Mouse (Mus musculus): ENCODE results near the gene Rpl36. TPM values are rescaled to one million over a fixed set of nuclear protein-coding genes. Genes with fewer than 3 reads are reported as not detected.

The Rpl36 gene
- polyA plus RNA-seq, 1 experiment from 2014 or later, result 1,422 TPM

GRCm38 (mm10) chr17:56631807-56632206 is 18.6 kb downstream of the Rpl36 start:
- H3K36me3 ChIP-seq (ENCODE audit: control insufficient read depth, insufficient read depth), result no peaks in the 10 kb centered on the region
- no peak overlapping the region for H3K27ac ChIP-seq (ENCODE audit: low read depth, low read length)
- H3K9ac ChIP-seq (ENCODE audit: low read depth, low read length), result no peak overlapping the region
- 0 out of 2 replicates have a peak, but pooled peaks cover 7% of the 10 kb centered on the region for H3K4me1 ChIP-seq (replicated peaks; ENCODE audit: control insufficient read depth, insufficient read depth, low read length)
- no peaks in the 10 kb centered on the region for H3K27me3 ChIP-seq (replicated peaks; ENCODE audit: control insufficient read depth, insufficient read depth, low read length)
- no peak for ATAC-seq
- 32% methylated on average over 4 of the region's 4 CpGs for WGBS
- no peak overlapping the region for H3K4me3 ChIP-seq (ENCODE audit: low read depth, low read length)
- no peak for TF ChIP-seq CTCF (IDR thresholded peaks at IDR 0.05; ENCODE audit: low read depth)
- no peak overlapping the region for H3K4me2 ChIP-seq (replicated peaks; ENCODE audit: low read depth)
- H3K9me3 ChIP-seq (ENCODE audit: control insufficient read depth), result no peaks in the 10 kb centered on the region

GRCm38 (mm10) chr17:56634023-56634422 is 20.8 kb downstream of the Rpl36 start:
- WGBS, result 90% methylated on average over 6 of the region's 6 CpGs
- Histone ChIP-seq H3K36me3 (ENCODE audit: control insufficient read depth, insufficient read depth) (no peaks in the 10 kb centered on the region), H3K4me2 (replicated peaks; ENCODE audit: low read depth) (no peak overlapping the region), H3K4me1 (replicated peaks; ENCODE audit: control insufficient read depth, insufficient read depth, low read length) (no peaks in the 10 kb centered on the region), H3K4me3 (ENCODE audit: low read depth, low read length) (no peak overlapping the region), H3K27me3 (replicated peaks; ENCODE audit: control insufficient read depth, insufficient read depth, low read length) (no peaks in the 10 kb centered on the region), H3K9ac (ENCODE audit: low read depth, low read length) (no peak overlapping the region), H3K9me3 (ENCODE audit: control insufficient read depth) (no peaks in the 10 kb centered on the region), H3K27ac (ENCODE audit: low read depth, low read length) (no peak overlapping the region)
- TF ChIP-seq CTCF (IDR thresholded peaks at IDR 0.05; ENCODE audit: low read depth), result no peak
- ATAC-seq, result no peak

DNA sequence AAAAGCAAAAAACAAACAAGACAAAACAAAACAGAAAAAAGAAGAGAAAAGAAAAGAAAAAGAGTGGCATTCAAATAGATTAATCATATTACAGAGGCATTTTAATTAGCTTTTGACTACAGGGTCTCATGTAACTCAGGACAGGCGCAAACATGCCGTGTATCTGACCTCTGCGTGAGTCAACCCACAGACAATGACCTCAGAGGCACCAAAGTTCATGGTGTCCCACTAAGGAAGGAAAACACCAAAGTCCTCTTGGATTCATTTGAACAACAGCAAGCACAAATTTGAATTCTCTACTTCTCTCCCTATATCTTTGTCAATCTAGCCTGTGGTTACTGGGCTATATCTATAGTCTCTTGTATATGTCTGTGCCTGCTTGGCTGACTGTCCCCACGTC is 30.0 kb downstream of the Rpl36 start:
- Histone ChIP-seq H3K36me3 (ENCODE audit: control insufficient read depth, insufficient read depth) (no peaks in the 10 kb centered on the region), H3K9ac (ENCODE audit: low read depth, low read length) (no peak overlapping the region), H3K27ac (ENCODE audit: low read depth, low read length) (no peak overlapping the region), H3K9me3 (ENCODE audit: control insufficient read depth) (no peaks in the 10 kb centered on the region), H3K4me1 (replicated peaks; ENCODE audit: control insufficient read depth, insufficient read depth, low read length) (no peaks in the 10 kb centered on the region), H3K27me3 (replicated peaks; ENCODE audit: control insufficient read depth, insufficient read depth, low read length) (no peaks in the 10 kb centered on the region), H3K4me3 (ENCODE audit: low read depth, low read length) (no peak overlapping the region), H3K4me2 (replicated peaks; ENCODE audit: low read depth) (no peak overlapping the region)
- no peak for TF ChIP-seq CTCF (IDR thresholded peaks at IDR 0.05; ENCODE audit: low read depth)
- no peak for ATAC-seq
- 81% methylated on average over 4 of the region's 4 CpGs for whole genome bisulfite sequencing

DNA sequence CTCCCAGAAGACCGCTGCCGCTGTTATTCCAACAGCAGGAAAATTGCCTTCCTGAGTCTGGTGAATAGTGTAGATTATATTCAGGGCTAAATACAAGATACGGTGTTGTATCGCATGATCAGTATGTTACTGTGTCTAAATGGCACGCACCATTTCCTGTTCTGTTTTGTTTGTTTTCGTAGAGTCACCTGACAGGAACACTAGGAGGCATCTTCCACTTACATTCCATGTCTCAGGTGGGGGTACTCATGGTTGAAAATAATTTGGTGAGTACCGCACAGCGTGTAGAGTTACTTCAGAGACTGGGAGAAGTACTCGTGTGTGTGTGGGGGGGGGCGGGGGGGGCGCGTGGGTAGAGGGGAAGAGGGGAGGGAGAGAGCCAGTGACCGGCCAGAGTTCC is 34.3 kb downstream of the Rpl36 start:
- no peak for TF ChIP-seq CTCF (IDR thresholded peaks at IDR 0.05; ENCODE audit: low read depth)
- no peak overlapping the region for H3K4me2 ChIP-seq (replicated peaks; ENCODE audit: low read depth)
- H3K27me3 ChIP-seq (replicated peaks; ENCODE audit: control insufficient read depth, insufficient read depth, low read length), result no peaks in the 10 kb centered on the region
- H3K36me3 ChIP-seq (ENCODE audit: control insufficient read depth, insufficient read depth), result no peaks in the 10 kb centered on the region
- no peak for ATAC-seq
- H3K27ac ChIP-seq (ENCODE audit: low read depth, low read length), result no peak overlapping the region
- 55% methylated on average over 12 of the region's 13 CpGs for WGBS
- H3K9ac ChIP-seq (ENCODE audit: low read depth, low read length), result no peak overlapping the region
- H3K4me3 ChIP-seq (ENCODE audit: low read depth, low read length), result no peak overlapping the region
- H3K4me1 ChIP-seq (replicated peaks; ENCODE audit: control insufficient read depth, insufficient read depth, low read length), result 0 out of 2 replicates have a peak, but pooled peaks cover 3% of the 10 kb centered on the region
- no peaks in the 10 kb centered on the region for H3K9me3 ChIP-seq (ENCODE audit: control insufficient read depth)

DNA sequence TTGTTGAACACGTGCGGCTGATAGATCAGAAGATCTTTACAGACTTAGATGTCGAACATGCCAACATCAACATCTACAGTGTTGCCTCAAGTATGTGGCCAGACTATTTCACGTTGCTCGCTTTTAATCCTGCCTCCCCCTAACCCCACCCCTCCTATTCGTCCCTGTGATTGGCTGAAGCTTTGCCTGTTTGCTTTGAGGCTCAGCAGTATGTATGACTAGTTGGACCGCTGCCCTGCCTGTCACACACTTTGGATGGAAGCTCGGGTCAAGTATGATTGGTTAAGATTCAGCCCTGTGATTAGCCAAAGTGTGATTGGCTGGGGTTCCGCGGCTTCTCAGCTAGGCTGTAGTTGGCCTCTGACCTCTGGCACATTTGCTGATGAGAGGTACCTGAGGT is 38.6 kb downstream of the Rpl36 start:
- H3K36me3 ChIP-seq (ENCODE audit: control insufficient read depth, insufficient read depth), result no peaks in the 10 kb centered on the region
- WGBS, result 30% methylated on average over 10 of the region's 10 CpGs
- no peak overlapping the region for H3K9ac ChIP-seq (ENCODE audit: low read depth, low read length)
- H3K4me3 ChIP-seq (ENCODE audit: low read depth, low read length), result no peak overlapping the region
- TF ChIP-seq CTCF (IDR thresholded peaks at IDR 0.05; ENCODE audit: low read depth), result no peak
- no peak for ATAC-seq
- H3K4me2 ChIP-seq (replicated peaks; ENCODE audit: low read depth), result no peak overlapping the region
- H3K27ac ChIP-seq (ENCODE audit: low read depth, low read length), result no peak overlapping the region
- H3K27me3 ChIP-seq (replicated peaks; ENCODE audit: control insufficient read depth, insufficient read depth, low read length), result no peaks in the 10 kb centered on the region
- no peaks in the 10 kb centered on the region for H3K9me3 ChIP-seq (ENCODE audit: control insufficient read depth)
- 0 out of 2 replicates have a peak, but pooled peaks cover 3% of the 10 kb centered on the region for H3K4me1 ChIP-seq (replicated peaks; ENCODE audit: control insufficient read depth, insufficient read depth, low read length)

- Histone ChIP-seq H3K27ac (ENCODE audit: low read depth, low read length) (no peak overlapping the region), H3K4me1 (replicated peaks; ENCODE audit: control insufficient read depth, insufficient read depth, low read length) (0 out of 2 replicates have a peak, but pooled peaks cover 3% of the 10 kb centered on the region), H3K4me2 (replicated peaks; ENCODE audit: low read depth) (no peak overlapping the region), H3K36me3 (ENCODE audit: control insufficient read depth, insufficient read depth) (no peaks in the 10 kb centered on the region), H3K9me3 (ENCODE audit: control insufficient read depth) (no peaks in the 10 kb centered on the region), H3K4me3 (ENCODE audit: low read depth, low read length) (no peak overlapping the region), H3K27me3 (replicated peaks; ENCODE audit: control insufficient read depth, insufficient read depth, low read length) (no peaks in the 10 kb centered on the region), H3K9ac (ENCODE audit: low read depth, low read length) (no peak overlapping the region)
- no peak for TF ChIP-seq CTCF (IDR thresholded peaks at IDR 0.05; ENCODE audit: low read depth)
- ATAC-seq, result no peak
- WGBS, result 37% methylated on average over 2 of the region's 2 CpGs
These were observed 41.6 kb downstream of the Rpl36 start for GRCm38 (mm10) chr17:56654771-56655170.

GRCm38 (mm10) chr17:56655311-56655710 is 42.1 kb downstream of the Rpl36 start:
- 90% methylated on average over 3 of the region's 3 CpGs for WGBS
- ATAC-seq, result no peak
- no peak overlapping the region for H3K4me2 ChIP-seq (replicated peaks; ENCODE audit: low read depth)
- no peaks in the 10 kb centered on the region for H3K36me3 ChIP-seq (ENCODE audit: control insufficient read depth, insufficient read depth)
- no peak overlapping the region for H3K27ac ChIP-seq (ENCODE audit: low read depth, low read length)
- H3K9ac ChIP-seq (ENCODE audit: low read depth, low read length), result no peak overlapping the region
- no peaks in the 10 kb centered on the region for H3K9me3 ChIP-seq (ENCODE audit: control insufficient read depth)
- no peak overlapping the region for H3K4me3 ChIP-seq (ENCODE audit: low read depth, low read length)
- TF ChIP-seq CTCF (IDR thresholded peaks at IDR 0.05; ENCODE audit: low read depth), result no peak
- no peaks in the 10 kb centered on the region for H3K27me3 ChIP-seq (replicated peaks; ENCODE audit: control insufficient read depth, insufficient read depth, low read length)
- H3K4me1 ChIP-seq (replicated peaks; ENCODE audit: control insufficient read depth, insufficient read depth, low read length), result 0 out of 2 replicates have a peak, but pooled peaks cover 3% of the 10 kb centered on the region
